Mouse (Mus musculus): ENCODE measurements around the gene Cpa2.

GRCm38 (mm10) chr6:30591851-30592404 lies 50.5 kb downstream of the Cpa2 start:
- TF ChIP-seq POLR2A (IDR thresholded peaks at IDR 0.05; ENCODE audit: low read depth, low read length) (no peak), CTCF (conservative IDR thresholded peaks at IDR 0.05; ENCODE audit: insufficient read depth, insufficient read length, low read depth, low read length) (no peak)
